Mouse (Mus musculus) heart, postnatal 14 days (tissue): ENCODE measurements around the gene Abcc2. TPM values are rescaled to one million over a fixed set of nuclear protein-coding genes. Genes with fewer than 3 reads are reported as not detected.

ENCODE experiments used
- DNase-seq, 2 experiments: peaks; one replicate each; pipeline ENCODE4 v3.0.0; 2021 to 2022
- intact Hi-C: fragments of 180-260 bp; cut with DNase I; formaldehyde crosslinking; loops from one replicate; pipeline ENCODE4 v1.15.1; 2025
- long read RNA-seq, 2 experiments: library from polyadenylated mRNA; stranded (forward); transcript quantifications; one replicate each; pipeline ENCODE4 v2.0.0; 2021
- total RNA-seq, 2 experiments: library from RNA; stranded (reverse); gene quantifications; 2 replicates each; pipeline ENCODE4 v1.2.3; 2021

Gene Abcc2
- not detected for total RNA-seq
- long read RNA-seq, experiment 1, result 0 reads
- long read RNA-seq, experiment 2, partial matches to known transcripts, result 0 of 1 reads
- long read RNA-seq, experiment 2, other reads (novel, unspliced or antisense), result 1 of 1 reads

DNA sequence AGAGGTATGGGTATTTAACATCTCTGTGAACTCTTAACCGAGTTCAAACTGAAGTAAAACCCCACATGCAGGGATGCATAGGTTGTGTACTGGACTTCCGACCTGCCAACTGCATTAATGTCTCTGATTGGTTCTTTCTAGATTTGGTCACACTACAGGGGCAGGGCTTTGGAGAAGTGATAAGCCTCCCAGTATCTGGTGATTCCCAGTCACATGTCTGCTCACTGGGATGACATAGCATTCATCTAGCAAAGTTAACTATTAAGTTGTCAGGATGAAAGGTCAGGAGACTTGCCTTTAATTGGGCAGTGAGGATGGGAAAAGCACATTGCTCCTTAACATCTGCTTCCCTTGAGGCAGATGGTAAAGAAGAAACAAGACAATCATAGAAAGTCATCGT lies at the start of gene Abcc2:
Gene Abcc2, plus strand, starts transcription at position 213 of the 400 bp plus-strand sequence.
- intact Hi-C loops, result no loop called here
- DNase-seq, result no peak

DNA sequence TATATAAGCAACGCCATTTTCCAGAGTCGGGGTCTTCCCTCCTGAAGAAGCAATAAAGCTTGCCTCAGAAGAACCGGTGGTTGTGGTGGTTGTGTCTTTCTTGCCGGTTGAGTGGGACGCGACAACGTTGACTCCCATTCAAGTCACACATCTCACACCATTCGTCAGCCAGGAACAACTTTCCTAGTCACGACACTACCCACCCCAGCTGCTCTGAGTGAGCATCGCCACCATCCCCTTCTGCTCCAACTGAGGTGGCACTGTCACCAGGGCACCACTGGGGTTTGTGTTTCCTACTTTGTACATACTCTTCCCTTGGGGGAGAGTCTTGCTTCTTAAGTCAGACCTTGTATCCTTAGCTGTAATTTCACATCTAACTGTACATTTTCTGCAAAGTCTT lies 43.6 kb upstream of the Abcc2 start:
- intact Hi-C loops, result no loop called here

DNA sequence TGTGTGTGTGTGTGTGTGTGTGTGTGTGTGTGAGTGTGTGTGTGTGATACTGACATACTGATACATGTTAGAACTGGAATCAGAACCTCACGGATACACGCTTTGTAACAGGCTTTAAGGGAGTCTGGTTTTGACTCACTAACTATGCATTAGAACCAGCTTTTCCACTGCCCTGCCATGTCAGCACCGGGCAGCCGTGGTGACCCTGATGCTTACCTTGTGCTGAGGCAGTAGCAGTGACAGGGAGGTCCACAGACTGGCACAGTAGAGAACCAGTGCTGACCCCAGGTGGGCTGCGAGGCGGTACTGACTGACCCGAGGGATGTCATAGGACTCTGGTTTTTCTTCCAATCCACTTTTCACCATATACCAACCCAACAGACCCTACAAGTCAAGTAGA lies 38.6 kb upstream of the Abcc2 start:
- no peak for DNase-seq
- intact Hi-C loops, result no loop called here

More for the DNA sequence above, 43.6 kb upstream of the Abcc2 start:
- no peak for DNase-seq

DNA sequence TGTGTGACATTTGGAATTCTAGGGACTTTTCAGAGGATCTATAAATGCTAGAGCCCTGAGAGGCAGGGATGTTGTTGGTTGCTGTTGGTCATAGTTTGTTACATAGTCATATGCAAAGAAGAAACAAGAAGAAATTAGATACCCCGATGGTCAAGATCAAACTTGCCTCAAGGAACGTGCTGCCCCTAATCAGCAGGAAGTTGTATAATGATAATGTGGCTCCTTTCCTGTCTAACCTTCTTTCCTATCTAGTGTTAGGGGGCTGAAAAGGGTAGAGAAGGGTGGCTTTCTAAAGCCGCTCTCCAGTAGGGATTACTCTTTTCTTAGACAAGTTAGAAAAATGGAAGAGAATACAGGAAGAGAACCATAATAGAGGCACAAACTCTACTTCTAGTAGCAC lies 36.3 kb upstream of the Abcc2 start:
- intact Hi-C loops, result no loop called here
- no peak for DNase-seq

DNA sequence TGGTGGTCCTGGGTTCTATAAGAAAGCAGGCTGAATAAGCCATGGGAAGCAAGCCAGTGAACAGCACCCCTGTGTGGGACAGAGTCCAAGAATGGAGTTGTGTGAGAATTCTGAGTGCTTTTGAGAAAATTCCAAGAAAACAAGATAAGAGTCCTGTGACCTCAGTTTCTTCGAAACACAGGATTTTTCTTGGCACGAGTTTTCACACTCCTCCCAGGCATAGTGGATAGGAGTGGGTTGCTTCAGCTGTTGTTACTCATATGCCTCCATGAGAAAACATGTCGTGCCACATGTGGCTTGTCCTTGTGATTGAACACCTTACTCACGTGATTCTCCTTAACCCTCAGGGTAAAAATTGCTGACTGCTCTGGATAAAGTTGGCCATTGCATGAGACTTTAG lies 34.1 kb upstream of the Abcc2 start:
- DNase-seq, result no peak
- intact Hi-C loops, result no loop called here

DNA sequence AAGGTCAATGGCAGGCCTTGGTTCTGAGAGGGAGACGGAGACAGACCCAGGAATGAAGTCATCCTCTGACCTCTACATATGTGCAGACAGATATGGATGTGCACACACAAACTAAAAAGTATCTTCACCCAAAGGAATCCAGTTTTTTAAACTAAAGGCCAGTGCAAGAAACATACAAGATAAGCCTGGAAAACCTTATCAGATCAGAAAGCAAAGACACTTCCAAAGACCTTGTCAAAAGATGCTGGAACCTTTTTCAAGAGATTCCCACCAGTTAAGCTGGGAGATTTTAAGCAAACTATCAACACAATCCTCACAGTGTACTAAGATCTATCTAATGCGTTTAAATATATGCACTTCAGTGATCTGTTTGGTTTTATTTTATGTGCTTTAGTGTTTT lies 32.0 kb upstream of the Abcc2 start:
- intact Hi-C loops, result loop anchor here (5.0 kb wide), 1 partner anchor 58 kb away; no protein-coding TSS in a partner anchor
- no peak for DNase-seq

DNA sequence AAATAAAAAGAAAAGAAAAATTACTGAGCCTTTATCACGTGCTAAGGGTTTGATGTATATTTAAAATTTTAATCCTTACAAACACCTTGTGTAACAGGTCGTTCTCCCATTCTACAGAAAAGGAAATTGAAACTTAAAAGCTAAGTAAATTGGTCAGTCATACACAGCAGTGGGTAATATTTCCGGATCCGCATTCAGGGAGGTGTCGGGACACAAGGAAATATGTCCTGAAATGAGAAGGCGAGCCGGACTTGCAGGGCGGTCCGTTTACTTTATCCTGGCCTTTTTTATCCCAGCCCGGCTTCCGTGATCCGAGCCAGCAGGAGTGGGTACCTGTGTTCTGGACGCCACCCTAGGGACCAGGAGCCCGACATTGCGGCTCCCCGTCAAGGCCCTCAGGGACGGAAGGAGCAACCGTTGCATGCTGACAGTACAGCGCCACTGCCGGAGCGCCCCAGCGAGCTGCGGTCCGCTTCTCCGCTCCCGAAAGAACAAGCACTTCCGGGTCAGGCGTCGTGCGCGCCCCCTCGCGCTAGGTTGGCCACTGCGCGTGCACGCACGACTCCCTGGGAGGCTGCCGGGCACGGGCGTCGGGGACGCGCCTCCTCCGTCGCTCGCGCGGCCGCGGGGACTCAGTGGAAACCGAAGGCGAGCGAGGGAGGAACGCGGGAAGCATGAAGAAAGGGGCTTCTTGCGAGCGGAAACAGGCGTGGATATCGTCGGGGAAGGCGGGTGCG lies 29.3 kb upstream of the Abcc2 start, which contains the start of the genes Cutc and Cox15:
Gene Cutc, plus strand, starts transcription at position 508 of the 737 bp plus-strand sequence.
Gene Cox15, minus strand, starts transcription at position 512 of the 737 bp plus-strand sequence.
- intact Hi-C loops, result loop anchor here (5.0 kb wide), 1 partner anchor 60 kb away; no protein-coding TSS in a partner anchor
- peak; percentile 98 to 99 for DNase-seq

DNA sequence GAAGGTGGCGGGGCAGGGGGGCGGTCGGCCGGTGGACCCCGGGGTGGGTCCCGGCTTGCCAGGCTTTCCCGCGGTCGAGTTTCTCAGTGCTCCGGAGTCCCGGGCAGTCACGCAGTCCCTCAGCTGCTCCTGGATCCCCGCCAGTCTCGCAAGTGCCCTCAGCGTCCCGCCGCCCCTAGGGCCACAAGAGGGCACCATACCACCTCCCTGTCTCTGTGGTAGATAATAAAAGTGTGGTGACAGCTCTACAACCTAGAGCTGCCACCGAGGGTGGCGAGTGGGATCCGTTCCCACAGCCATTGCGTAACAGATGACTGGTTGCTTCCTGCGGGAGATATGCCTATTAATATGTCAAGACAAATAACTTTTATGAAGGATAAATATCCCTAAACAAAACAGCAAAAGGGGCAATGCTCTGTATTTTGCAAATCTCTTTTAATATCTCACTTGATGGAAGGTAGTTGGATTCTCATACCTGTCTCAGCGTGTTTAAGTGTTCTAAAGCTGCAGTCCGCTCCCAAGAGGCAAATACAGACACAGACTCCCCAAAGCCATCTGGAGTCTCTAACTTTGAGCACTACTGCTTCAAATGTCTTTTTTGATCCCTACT lies 28.7 kb upstream of the Abcc2 start:
- DNase-seq, result peak; percentile 90 to 92
- intact Hi-C loops, result loop anchor here (5.0 kb wide), 1 partner anchor 61 kb away; no protein-coding TSS in a partner anchor

DNA sequence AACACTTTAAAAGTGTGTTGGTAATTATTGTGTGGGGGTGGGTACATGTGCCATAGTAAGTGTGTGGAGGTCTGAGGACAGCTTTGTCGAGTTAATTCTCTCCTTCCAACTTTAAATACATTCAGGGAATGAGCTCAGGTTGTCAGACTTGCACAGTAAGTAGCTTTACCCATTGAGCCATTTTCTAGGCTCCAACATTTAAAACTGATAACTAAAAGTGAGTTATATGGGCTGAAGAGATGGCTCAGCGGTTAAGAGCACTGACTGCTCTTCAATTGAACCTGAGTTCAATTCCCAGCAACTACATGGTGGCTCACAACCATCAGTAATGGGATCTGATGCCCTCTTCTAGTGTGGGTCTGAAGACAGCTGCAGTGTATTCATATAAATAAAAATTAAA lies 27.8 kb upstream of the Abcc2 start:
- intact Hi-C loops, result loop anchor here (5.0 kb wide), 1 partner anchor 62 kb away; no protein-coding TSS in a partner anchor
- no peak for DNase-seq

DNA sequence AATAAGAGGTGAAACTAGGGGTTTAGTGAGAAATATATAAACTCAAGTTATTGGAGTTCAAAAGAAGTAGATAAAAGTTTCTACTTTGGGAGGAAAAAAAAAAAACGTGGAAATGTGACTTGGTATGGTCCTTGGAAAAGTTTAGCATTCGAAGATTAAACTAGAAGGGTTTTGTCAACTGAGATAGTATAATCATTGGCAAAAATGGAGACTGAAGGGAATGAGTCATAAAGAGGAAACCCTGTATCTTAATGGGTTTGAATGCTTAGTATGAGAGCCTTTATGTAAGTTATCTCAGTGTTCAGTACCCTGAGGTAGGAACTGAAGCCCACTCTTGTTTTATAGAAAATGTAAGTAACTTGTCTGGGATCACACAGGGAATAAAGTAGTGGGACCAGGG lies 27.1 kb upstream of the Abcc2 start:
- intact Hi-C loops, result loop anchor here (5.0 kb wide), 2 partner anchors 63 to 123 kb away; no protein-coding TSS in a partner anchor
- no peak for DNase-seq

DNA sequence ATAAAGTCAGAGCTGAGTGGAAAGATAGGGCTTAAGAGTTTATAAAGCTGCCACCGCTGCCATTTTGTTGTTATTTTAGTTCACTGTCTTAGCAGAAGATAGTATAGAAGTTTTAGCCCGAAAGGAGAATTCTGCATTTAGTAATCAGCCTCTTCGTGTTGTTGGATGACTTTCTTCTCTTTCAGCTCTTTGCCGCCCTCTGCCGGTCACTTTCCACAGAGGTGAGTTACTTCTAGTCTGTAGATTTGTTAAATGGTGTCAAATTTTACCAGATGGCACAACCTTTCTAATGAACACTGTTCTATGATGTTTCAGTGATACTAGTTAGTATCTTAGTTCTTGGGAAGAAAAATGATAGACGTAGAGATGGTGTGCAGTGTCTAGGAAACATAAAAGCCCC lies 21.5 kb upstream of the Abcc2 start:
- intact Hi-C loops, result no loop called here
- DNase-seq, result peak; percentile 69 to 85

DNA sequence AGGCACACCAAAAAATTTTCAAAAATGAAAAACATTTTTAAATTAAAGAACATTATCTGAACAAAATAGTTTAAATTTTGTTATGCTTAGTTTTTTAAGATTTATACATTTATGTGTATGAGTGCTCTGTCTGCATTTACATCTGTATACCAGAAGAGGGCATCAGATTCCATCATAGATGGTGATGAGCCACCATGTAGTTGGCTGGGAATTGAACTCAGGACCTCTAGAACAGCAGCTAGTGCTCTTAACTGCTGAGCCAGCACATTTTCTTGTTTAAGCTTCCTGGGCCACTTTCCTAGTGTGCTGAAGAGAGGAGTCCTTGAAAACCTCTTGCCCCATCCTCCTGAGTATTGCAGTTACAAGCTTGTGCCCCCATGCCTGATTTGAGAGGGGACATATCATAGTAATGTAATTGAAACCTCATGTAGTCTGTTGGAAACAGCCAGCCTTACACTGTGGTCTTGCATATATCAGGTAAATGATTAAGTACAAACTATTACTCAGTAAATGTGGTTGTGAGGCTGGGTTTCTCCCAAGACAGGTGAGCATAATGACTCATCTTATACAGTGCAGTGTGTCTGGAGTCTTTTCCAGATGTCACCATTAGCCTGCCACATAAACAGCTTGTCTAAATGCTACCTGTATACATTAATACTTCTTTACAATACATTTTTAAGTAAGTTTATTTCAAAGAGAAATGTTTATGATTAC lies 20.3 kb upstream of the Abcc2 start:
- DNase-seq, result no peak
- intact Hi-C loops, result no loop called here

DNA sequence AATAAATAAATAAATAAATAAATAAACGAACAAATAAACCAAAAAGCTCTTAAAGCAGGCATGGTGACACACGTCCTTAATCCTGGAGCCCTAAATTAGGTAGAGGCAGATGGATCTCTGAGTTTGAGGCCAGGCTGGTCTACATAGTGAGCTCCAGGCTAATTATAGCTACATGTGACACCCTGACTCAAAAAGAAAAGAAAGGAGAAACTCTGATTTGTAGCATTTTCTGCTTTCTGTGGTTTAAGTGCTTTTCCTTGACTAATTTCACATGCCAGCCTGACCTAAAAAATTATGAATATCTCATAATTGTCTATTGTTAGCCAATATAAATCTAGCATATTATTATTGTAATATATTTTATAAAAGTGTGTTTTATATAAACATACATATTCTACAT lies 19.6 kb upstream of the Abcc2 start:
- no peak for DNase-seq
- intact Hi-C loops, result no loop called here

DNA sequence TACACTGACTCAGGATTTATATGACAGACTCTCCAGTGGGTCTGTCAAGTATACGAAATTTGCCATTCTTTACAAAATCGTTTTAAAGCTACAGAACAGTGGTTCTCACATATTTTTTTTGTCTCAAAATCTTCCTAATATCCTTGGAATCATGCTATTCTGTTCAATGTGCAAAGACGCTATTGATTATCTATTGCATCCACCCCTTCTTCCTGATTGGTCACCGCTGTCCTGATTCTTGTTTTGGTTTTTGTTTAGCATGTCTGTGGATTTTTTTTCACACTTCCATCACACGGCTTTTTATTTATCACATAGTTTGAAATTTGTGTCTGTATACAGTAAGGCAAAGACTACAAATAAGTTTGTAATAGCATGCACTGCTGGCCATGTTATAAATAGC lies 15.5 kb upstream of the Abcc2 start:
- no peak for DNase-seq
- intact Hi-C loops, result no loop called here

DNA sequence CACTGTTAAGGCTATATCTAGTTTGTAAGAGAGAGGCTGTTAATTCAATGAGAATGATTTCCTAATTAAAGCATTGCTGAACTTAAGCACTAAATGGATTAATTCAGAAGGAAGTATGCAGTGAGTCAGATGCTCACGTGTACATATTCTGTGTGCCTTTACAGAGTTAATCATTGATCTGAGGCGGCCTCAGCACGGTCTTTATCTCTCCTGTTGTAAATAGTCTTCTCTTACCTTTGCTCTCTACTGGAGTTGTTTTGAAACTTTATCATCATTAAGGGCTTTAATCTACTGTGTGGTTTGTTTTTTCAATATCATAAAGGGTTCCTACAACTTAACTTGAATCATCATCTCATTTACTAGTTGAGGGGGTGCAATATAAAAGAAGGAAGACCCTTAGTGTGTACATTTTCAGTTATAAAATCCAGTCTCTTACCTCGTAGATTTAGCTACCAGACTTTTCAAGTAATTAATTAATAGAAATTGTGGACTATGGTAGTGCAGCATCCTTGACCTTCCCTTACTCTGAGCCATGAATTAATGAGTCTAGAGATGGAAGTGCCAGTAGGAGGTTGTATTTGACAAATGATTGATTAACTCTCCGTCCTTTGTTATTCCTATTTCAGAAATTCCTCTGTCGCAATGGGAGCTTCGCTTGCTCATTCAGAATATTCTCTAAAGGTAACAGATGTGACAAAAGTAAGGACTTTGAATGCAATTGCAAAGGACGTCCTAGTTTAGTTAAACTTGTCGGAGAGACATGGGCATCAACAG lies 14.3 kb upstream of the Abcc2 start:
- no peak for DNase-seq
- intact Hi-C loops, result no loop called here

DNA sequence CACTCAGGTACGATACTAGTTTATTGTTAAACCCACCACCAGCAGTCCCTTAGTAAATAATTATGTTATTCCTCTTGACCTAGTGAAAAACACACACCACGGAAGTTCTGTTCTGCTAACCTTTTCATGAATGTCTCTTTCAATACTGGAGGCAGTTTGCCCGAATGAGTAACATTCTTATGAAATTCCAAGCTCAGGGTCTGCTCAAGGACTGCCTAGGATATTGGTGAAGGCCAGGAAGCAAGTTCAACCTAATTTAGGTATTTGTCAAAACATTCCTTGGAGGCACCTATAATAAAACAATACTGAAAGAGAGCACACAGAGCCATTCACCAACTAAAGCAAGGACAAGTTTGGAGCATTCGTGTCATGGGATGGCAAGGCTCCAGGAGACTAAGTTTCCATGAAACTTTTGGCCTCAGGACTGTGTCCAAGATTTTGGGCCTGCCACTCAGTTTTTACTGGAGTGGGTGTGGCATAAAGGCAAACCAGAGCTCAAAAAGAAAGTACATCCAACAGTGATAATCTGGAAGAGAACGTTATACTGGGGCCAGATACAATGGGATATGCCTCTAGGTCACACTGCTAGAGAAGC lies 12.5 kb upstream of the Abcc2 start:
- DNase-seq, result no peak
- intact Hi-C loops, result no loop called here

DNA sequence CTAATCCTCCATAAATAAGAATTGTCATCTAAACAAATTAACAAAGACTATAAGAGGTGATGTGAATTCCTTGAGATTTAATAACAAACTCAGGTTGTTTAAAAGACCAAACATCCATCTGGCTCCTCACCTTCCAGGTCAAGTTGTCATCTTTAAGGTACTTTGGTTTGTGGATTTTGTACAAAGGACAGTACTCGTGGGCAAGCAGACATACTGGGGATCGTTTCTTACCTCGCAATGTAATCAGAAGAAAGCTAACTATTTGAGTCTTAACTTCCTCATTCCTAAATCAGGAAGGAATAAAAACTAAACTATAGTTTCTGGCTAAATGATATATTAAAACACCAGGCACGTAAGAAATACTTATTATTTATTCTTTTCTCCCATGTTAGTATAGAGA lies 11.4 kb upstream of the Abcc2 start:
- DNase-seq, result no peak
- intact Hi-C loops, result no loop called here

DNA sequence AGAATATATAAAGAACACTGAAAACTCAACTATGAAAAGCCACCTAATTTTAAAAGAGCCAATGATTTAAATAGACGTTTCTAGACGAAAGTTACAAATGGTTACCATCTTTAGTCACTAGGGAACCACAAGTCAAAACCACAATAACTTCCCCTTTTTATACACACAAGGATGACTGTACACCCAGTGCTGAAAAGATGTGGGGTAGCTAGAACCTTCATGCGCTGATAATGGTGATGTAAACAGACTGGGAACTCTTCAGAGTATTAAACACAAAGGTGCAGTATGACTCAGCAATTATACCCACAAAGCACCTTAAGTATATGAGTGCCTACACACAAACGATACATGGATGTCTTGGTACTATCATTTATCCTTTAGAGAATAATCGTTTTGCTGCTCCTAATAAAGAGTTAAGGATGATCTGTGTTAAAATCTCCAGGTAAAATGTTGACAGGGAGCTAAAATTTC lies 10.5 kb upstream of the Abcc2 start:
- DNase-seq, result no peak
- intact Hi-C loops, result no loop called here

DNA sequence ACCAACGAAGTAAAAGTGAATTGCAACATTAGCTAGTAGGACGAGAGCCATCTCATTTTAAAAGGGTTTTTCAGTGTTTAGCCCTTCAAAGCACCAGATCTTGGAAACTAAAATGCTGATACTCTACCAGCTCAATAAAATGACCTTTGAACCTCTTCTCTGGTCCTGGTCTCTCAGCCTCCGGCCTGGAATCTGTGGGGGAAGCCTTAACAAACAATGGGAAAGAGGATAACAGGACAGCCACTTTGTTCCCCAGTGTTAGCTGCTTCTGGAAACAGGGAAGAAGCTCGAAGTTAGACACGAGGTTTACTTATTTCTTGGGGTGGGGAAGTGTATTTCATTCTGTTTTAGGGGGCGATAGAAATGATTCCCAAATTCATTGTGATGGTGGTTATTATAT lies 9.7 kb upstream of the Abcc2 start:
- DNase-seq, result no peak
- intact Hi-C loops, result no loop called here

DNA sequence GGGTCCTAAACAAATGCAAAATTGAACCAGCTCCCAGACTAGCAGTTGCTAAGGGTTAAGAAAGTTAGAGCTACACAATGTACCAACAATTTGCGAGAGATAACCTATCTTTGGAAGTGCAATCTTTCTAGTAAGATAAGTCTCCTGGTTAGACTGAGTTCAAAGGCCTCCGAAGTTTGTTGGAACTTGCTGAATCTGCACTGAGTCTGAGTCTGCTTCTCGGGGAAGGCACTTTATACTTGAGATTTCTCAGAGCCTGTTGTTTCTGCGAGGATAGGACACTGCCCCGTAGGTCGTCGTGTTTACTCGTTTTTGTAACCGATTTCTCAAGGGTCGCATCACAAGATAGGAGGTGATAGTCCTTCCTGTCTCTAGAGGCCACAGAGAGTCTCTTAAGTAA lies 6.6 kb upstream of the Abcc2 start:
- intact Hi-C loops, result no loop called here
- DNase-seq, result no peak
